Mouse (Mus musculus): ENCODE measurements around the gene Gramd4. TPM values are rescaled to one million over a fixed set of nuclear protein-coding genes. Genes with fewer than 3 reads are reported as not detected.
A peak's percentile ranks its signal among the peaks of the same experiment; 100 is the strongest.

Gramd4 gene
- total and polyA plus RNA-seq, 3 experiments: 0.17 to 0.66 (median 0.56) TPM

DNA sequence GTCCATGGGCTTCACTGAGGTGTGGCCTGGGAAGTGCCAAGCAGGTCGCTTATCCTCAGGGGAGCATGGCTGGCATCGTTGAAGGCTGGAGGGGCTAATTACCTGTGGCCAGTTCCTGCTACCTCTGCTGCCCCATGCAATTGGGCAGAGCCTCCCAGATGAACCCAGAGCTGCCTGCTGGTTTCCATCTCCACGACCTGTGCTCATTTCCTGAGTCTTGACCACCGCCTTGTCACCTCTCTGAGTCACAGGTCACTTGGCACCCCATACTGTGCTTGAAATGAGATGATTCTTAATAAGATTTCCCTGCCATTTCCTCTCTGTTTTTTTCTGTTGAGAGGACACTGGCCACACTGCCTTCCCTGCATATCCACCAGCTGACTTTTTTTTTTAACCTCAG is 22.4 kb downstream of the Gramd4 start:
- no peak for DNase-seq (ENCODE audit: extremely low read depth)
- H3K4me1 ChIP-seq (ENCODE audit: control insufficient read depth in 1 of 2, insufficient read depth in 2 of 2): no peaks in the 10 kb centered on the region
- H3K79me2 ChIP-seq (replicated peaks; ENCODE audit: control insufficient read depth, extremely low read depth, insufficient read depth, poor library complexity, severe bottlenecking): no peaks in the 10 kb centered on the region
- H3K9ac ChIP-seq (ENCODE audit: insufficient read depth, low read depth): no peak overlapping the region
- dilution Hi-C loops (cut with MboI; ENCODE audit: extremely low pct_ligation_motif_present, extremely low pct_unique_long_range_greater_than_20kb, low sequenced_read_pairs): no loop called here
- H3K9me3 ChIP-seq (replicated peaks; ENCODE audit: low read length): no peaks in the 10 kb centered on the region
- no peaks in the 10 kb centered on the region for H3K36me3 ChIP-seq (replicated peaks in 1 of 2; ENCODE audit: control insufficient read depth in 1 of 2, insufficient read depth in 1 of 2, low read length in 1 of 2)
- H3K4me3 ChIP-seq (replicated peaks in 1 of 3; ENCODE audit: low read depth in 2 of 3, low read length in 2 of 3, poor library complexity in 1 of 3): no peak overlapping the region
- peaks cover 42% of the 10 kb centered on the region for H3K27me3 ChIP-seq (replicated peaks)
- H3K4me2 ChIP-seq (ENCODE audit: insufficient read depth, low read depth, poor library complexity, severe bottlenecking): no peak overlapping the region
- in situ Hi-C loops (cut with MboI; ENCODE audit: low pct_ligation_motif_present, low pct_unique_long_range_greater_than_20kb, low sequenced_read_pairs): loop anchor here (5.0 kb wide), 1 partner anchor 42 kb away; no protein-coding TSS in a partner anchor
- no peak for TF ChIP-seq BHLHE40 (IDR thresholded peaks at IDR 0.05; ENCODE audit: low read depth, low read length)
- H3K27ac ChIP-seq (ENCODE audit: insufficient read depth, low read depth): no peak overlapping the region

- TF ChIP-seq ZKSCAN1 (IDR thresholded peaks at IDR 0.05; ENCODE audit: borderline replicate concordance, low read depth, low read length) (peak; percentile 84), SIN3A (IDR thresholded peaks at IDR 0.05; ENCODE audit: low read length) (no peak)
- no peaks in the 10 kb centered on the region for H3K9me3 ChIP-seq (replicated peaks; ENCODE audit: low read length)
- H3K9ac ChIP-seq (ENCODE audit: insufficient read depth, low read depth): no peak overlapping the region
- H3K4me2 ChIP-seq (ENCODE audit: insufficient read depth, low read depth, poor library complexity, severe bottlenecking): no peak overlapping the region
- dilution Hi-C loops (cut with MboI; ENCODE audit: extremely low pct_ligation_motif_present, extremely low pct_unique_long_range_greater_than_20kb, low sequenced_read_pairs) (no loop called here), in situ Hi-C loops (cut with MboI; ENCODE audit: low pct_ligation_motif_present, low pct_unique_long_range_greater_than_20kb, low sequenced_read_pairs) (loop anchor here (5.0 kb wide), 1 partner anchor 42 kb away; no protein-coding TSS in a partner anchor)
- no peaks in the 10 kb centered on the region for H3K36me3 ChIP-seq (replicated peaks in 1 of 2; ENCODE audit: control insufficient read depth in 1 of 2, insufficient read depth in 1 of 2, low read length in 1 of 2)
- no peaks in the 10 kb centered on the region for H3K4me1 ChIP-seq (ENCODE audit: control insufficient read depth in 1 of 2, insufficient read depth in 2 of 2)
- no peak for DNase-seq (ENCODE audit: extremely low read depth)
- H3K4me3 ChIP-seq (replicated peaks in 1 of 3; ENCODE audit: low read depth in 2 of 3, low read length in 2 of 3, poor library complexity in 1 of 3): no peak overlapping the region
- peaks cover 42% of the 10 kb centered on the region for H3K27me3 ChIP-seq (replicated peaks)
- no peaks in the 10 kb centered on the region for H3K79me2 ChIP-seq (replicated peaks; ENCODE audit: control insufficient read depth, extremely low read depth, insufficient read depth, poor library complexity, severe bottlenecking)
- no peak overlapping the region for H3K27ac ChIP-seq (ENCODE audit: insufficient read depth, low read depth)
Observed at GRCm38 (mm10) chr15:86080408-86080807, 22.9 kb downstream of the Gramd4 start.

GRCm38 (mm10) chr15:86081654-86082053 is 24.2 kb downstream of the Gramd4 start:
- no peak for DNase-seq (ENCODE audit: extremely low read depth)
- no peaks in the 10 kb centered on the region for H3K36me3 ChIP-seq (replicated peaks in 1 of 2; ENCODE audit: control insufficient read depth in 1 of 2, insufficient read depth in 1 of 2, low read length in 1 of 2)
- H3K4me2 ChIP-seq (ENCODE audit: insufficient read depth, low read depth, poor library complexity, severe bottlenecking): no peak overlapping the region
- dilution Hi-C loops (cut with MboI; ENCODE audit: extremely low pct_ligation_motif_present, extremely low pct_unique_long_range_greater_than_20kb, low sequenced_read_pairs) (no loop called here), in situ Hi-C loops (cut with MboI; ENCODE audit: low pct_ligation_motif_present, low pct_unique_long_range_greater_than_20kb, low sequenced_read_pairs) (loop anchor here (5.0 kb wide), 1 partner anchor 41 kb away; no protein-coding TSS in a partner anchor)
- H3K9me3 ChIP-seq (replicated peaks; ENCODE audit: low read length): no peaks in the 10 kb centered on the region
- no peaks in the 10 kb centered on the region for H3K79me2 ChIP-seq (replicated peaks; ENCODE audit: control insufficient read depth, extremely low read depth, insufficient read depth, poor library complexity, severe bottlenecking)
- no peak overlapping the region for H3K9ac ChIP-seq (ENCODE audit: insufficient read depth, low read depth)
- peaks cover 44% of the 10 kb centered on the region for H3K27me3 ChIP-seq (replicated peaks)
- no peaks in the 10 kb centered on the region for H3K4me1 ChIP-seq (ENCODE audit: control insufficient read depth in 1 of 2, insufficient read depth in 2 of 2)
- H3K4me3 ChIP-seq (replicated peaks in 1 of 3; ENCODE audit: low read depth in 2 of 3, low read length in 2 of 3, poor library complexity in 1 of 3): no peak overlapping the region
- TF ChIP-seq USF2 (conservative IDR thresholded peaks at IDR 0.05; ENCODE audit: low read depth, low read length) (no peak), ZNF384 (IDR thresholded peaks at IDR 0.05; ENCODE audit: low read depth, low read length) (no peak), E2F4 (IDR thresholded peaks at IDR 0.05; ENCODE audit: insufficient replicate concordance, low read depth, low read length) (no peak), SIN3A (IDR thresholded peaks at IDR 0.05; ENCODE audit: low read length) (no peak), JUN (IDR thresholded peaks at IDR 0.05; ENCODE audit: insufficient read depth, low read depth, low read length) (no peak), MAFK (IDR thresholded peaks at IDR 0.05; ENCODE audit: insufficient replicate concordance, low read length) (no peak), KAT2A (IDR thresholded peaks at IDR 0.05; ENCODE audit: insufficient replicate concordance, low read length) (no peak), USF1 (IDR thresholded peaks at IDR 0.05; ENCODE audit: low read depth, low read length) (no peak), ELF1 (IDR thresholded peaks at IDR 0.05; ENCODE audit: low read depth, low read length) (no peak), CHD1 (IDR thresholded peaks at IDR 0.05; ENCODE audit: low read depth, low read length) (no peak), IRF4 (IDR thresholded peaks at IDR 0.05; ENCODE audit: low read depth, low read length) (no peak), BHLHE40 (IDR thresholded peaks at IDR 0.05; ENCODE audit: low read depth, low read length) (no peak), MAX (IDR thresholded peaks at IDR 0.05; ENCODE audit: low read length) (no peak), RAD21 (IDR thresholded peaks at IDR 0.05; ENCODE audit: low read depth, low read length) (no peak), SMC3 (IDR thresholded peaks at IDR 0.05; ENCODE audit: low read depth, low read length) (no peak), GABPA (IDR thresholded peaks at IDR 0.05; ENCODE audit: insufficient replicate concordance, low read depth, low read length) (no peak), MYC (IDR thresholded peaks at IDR 0.05; ENCODE audit: low read depth, low read length) (no peak), UBTF (IDR thresholded peaks at IDR 0.05; ENCODE audit: low read depth, low read length) (no peak)
- H3K27ac ChIP-seq (ENCODE audit: insufficient read depth, low read depth): no peak overlapping the region
